Mouse (Mus musculus) adrenal gland, adult 18-20 months (tissue): Measurements from ENCODE around the gene Lrrc8c. TPM values are rescaled to one million over a fixed set of nuclear protein-coding genes. Genes with fewer than 3 reads are reported as not detected.

Experiments used
- total RNA-seq, 2 experiments: library from RNA; stranded (reverse); gene quantifications; 1 replicate in 1 of 2; 2 replicates in 1 of 2; pipeline ENCODE4 v1.2.3; 2021

Gene Lrrc8c
- total RNA-seq, 2 experiments from 2014 or later: 19.2 to 21.3 TPM

Other genes starting within 250 kb of the Lrrc8c start
- 1 to 10 TPM in 1 of 2 experiments, not detected in 1; 1.2 TPM for gene Gm43302, start 225.7 kb upstream of the Lrrc8c start, total RNA-seq
- 10 to 100 TPM; 13.7 to 16.1 TPM for gene Gbp6, start 225.7 kb upstream of the Lrrc8c start, total RNA-seq
- 100 to 1,000 TPM in 1 of 2 experiments, 10 to 100 TPM in 1; 60.4 to 113 TPM for gene Lrrc8b, start 103.6 kb upstream of the Lrrc8c start, total RNA-seq
- gene Lrrc8d, start 180.6 kb downstream of the Lrrc8c start, total RNA-seq: 100 to 1,000 TPM in 1 of 2 experiments, 10 to 100 TPM in 1; 81.3 to 105 TPM